Mouse (Mus musculus): ENCODE measurements around the gene Cog8.
"Not testable (repeated sequence)": the region's sequence is repeated elsewhere in the genome, so short reads cannot be mapped to it uniquely, and the experiment has no call there.

The Cog8 gene

GRCm38 (mm10) chr8:107040632-107041031 is 15.9 kb downstream of the Cog8 start:
- no peak for DNase-seq

DNA sequence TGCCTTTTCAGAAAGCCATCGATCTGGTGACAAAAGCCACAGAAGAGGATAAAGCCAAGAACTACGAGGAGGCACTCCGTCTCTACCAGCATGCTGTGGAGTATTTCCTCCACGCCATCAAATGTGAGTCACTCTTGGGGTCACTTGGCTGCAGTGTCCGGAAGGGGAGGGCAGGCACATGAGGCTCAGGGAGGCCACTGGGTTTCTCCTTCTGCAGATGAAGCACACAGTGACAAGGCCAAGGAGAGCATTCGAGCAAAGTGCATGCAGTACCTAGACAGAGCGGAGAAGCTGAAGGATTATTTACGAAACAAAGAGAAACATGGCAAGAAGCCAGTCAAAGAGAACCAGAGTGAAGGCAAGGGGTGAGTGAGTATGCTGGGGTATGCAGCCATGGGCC is 19.9 kb downstream of the Cog8 start:
- peak; percentile 51 to 64 for DNase-seq

- no peak for DNase-seq
Measured at GRCm38 (mm10) chr8:107035641-107036040, 20.8 kb downstream of the Cog8 start.

DNA sequence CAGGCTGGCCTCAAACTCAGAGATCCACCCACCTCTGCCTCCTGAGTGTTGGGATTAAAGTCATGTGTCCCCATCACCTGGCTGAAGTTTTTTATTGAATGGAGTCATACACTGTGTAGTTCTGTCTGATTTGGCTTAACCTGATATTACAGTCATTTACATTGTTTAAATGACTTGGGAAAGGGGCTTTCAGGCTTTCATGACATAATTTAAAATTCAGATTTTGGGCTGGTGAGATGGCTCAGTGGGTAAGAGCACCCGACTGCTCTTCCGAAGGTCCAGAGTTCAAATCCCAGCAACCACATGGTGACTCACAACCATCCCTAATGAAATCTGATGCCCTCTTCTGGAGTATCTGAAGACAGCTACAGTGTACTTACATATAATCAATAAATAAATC is 22.9 kb downstream of the Cog8 start:
- not testable (repeated sequence) for DNase-seq

GRCm38 (mm10) chr8:107031577-107032090 is 24.9 kb downstream of the Cog8 start:
- DNase-seq: peak in 1 of 2 experiments; percentile 6

GRCm38 (mm10) chr8:107030650-107031576 is 25.6 kb downstream of the Cog8 start, which contains the start of gene Vps4a:
Vps4a (plus strand) TSS chr8:107031222.
- DNase-seq: peak; percentile 96 to 99

DNA sequence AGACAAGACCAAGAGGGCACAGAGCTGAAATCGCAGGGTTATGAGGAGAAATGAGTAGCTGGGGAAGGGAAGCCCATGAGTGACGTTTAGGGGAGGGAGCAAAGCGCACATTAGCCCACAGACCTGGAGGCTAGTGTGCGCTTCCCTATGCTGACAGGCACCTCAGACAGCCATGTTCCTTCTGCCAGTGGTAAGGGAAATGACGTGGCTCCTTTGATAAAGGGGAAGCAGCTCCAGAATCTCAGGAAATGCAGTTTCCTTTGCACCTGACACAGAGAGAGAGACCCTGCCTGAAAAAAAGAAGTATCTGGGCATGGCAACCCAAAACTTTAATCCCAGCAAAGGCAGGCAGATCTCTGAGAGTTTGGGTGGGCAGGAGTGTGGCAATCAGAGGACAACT is 26.4 kb downstream of the Cog8 start:
- DNase-seq: no peak

DNA sequence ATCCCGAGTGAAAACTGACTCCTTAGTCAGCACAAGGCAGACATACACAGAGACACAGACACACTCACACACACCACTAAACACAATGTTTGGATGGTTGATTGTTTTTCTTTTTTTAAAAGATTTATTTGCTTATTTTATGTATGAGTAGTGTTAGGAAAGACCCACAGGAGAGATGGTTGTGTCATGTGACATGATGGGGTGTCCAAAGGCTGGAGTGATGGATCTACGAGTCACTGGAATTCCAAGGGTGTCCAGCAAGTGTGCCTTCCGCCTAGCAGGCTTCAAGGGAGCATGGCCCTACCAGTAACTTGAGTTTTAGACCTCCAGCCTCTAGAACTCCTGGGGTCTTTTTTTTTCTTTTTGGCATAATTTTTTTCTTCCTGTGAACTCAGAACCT is 27.2 kb downstream of the Cog8 start:
- no peak for DNase-seq

GRCm38 (mm10) chr8:107023479-107023878 is 33.0 kb downstream of the Cog8 start:
- no peak for DNase-seq

DNA sequence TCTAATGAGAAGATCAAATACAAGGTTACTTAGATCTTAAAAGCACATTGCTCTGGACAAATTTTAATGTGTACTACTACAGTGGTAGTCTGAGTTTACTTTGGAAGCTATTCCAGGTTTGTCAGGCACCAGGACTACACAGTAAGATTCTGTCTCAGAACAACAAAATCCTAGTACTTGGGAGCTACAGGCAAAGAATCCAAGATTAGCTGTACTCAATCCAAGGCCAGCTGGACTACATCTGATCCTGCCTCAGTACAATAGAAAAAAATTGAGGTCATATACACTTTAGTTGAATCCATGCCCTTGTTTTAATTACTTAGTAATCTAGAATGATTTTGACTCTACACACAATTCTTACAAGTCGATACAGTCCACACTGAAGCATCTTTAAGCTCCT is 41.6 kb downstream of the Cog8 start:
- DNase-seq: no peak

- DNase-seq: no peak
Measured at GRCm38 (mm10) chr8:107012666-107013065, 43.8 kb downstream of the Cog8 start.

- DNase-seq: no peak
Measured at GRCm38 (mm10) chr8:107007795-107008194, 48.7 kb downstream of the Cog8 start.

DNA sequence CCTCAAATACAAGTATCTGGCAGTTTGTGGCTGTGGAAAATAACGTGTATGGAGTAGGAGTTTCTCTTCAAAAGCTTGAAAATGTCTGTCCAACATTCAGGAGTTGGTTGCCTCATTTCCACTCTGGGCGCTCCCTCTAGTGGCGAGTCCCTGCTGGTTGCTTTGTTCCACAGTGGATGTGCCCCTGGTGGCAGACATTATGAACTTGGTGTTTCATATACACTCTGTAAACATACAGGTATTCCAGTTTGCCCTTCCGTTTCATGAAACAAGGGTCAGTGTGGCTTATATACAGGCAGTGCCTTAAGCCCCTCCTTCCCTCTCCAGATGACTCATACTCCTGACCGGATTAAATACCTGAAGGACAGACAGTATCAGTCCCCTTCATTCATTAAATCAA is 54.0 kb downstream of the Cog8 start:
- peak; percentile 89 to 96 for DNase-seq

GRCm38 (mm10) chr8:106999068-106999467 is 57.4 kb downstream of the Cog8 start:
- no peak for DNase-seq

- DNase-seq: no peak
Measured at GRCm38 (mm10) chr8:106997416-106997815, 59.1 kb downstream of the Cog8 start.

DNA sequence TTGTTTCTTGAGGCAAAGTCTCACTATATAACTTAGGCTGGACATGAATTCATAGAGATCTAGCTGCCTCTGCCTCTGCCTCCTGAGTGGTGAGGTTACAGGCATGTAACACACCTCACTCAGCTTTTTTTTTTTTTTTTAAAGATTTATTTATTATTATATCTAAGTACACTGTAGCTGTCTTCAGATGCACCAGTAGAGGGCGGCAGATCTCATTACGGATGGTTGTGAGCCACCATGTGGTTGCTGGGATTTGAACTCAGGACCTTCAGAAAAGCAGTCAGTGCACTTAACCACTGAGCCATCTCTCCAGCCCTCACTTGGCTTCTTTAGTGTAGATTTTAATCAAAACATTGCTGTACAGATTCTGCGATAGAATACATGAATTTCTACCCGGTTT is 60.1 kb downstream of the Cog8 start:
- DNase-seq: peak in 1 of 2 experiments; percentile 43

Data from kidney, postnatal 36 days (tissue).